Mouse (Mus musculus): ENCODE measurements around the gene Lin52.
"Not testable (repeated sequence)": the region's sequence is repeated elsewhere in the genome, so short reads cannot be mapped to it uniquely, and the experiment has no call there.

The Lin52 gene

GRCm38 (mm10) chr12:84533706-84534486 is 82.7 kb downstream of the Lin52 start:
- DNase-seq (ENCODE audit: extremely low read depth, low read depth, low spot score) = no peak

- not testable (repeated sequence) for DNase-seq (ENCODE audit: extremely low read depth, low read depth, low spot score)
These were observed 88.3 kb downstream of the Lin52 start for GRCm38 (mm10) chr12:84539537-84539936.

GRCm38 (mm10) chr12:84541391-84541958 is 90.3 kb downstream of the Lin52 start:
- DNase-seq (ENCODE audit: extremely low read depth, low read depth, low spot score) = no peak

GRCm38 (mm10) chr12:84546028-84546427 is 94.8 kb downstream of the Lin52 start:
- DNase-seq (ENCODE audit: extremely low read depth, low read depth, low spot score) = no peak

- no peak for DNase-seq (ENCODE audit: extremely low read depth, low read depth, low spot score)
These were observed 95.4 kb downstream of the Lin52 start for GRCm38 (mm10) chr12:84546577-84547085.

GRCm38 (mm10) chr12:84548251-84548650 is 97.0 kb downstream of the Lin52 start:
- no peak for DNase-seq (ENCODE audit: extremely low read depth, low read depth, low spot score)

GRCm38 (mm10) chr12:84555218-84555617 is 104.0 kb downstream of the Lin52 start:
- DNase-seq (ENCODE audit: extremely low read depth, low read depth, low spot score) = no peak

GRCm38 (mm10) chr12:84562558-84562957 is 111.3 kb downstream of the Lin52 start:
- no peak for DNase-seq (ENCODE audit: extremely low read depth, low read depth, low spot score)

- no peak for DNase-seq (ENCODE audit: extremely low read depth, low read depth, low spot score)
These were observed 116.4 kb downstream of the Lin52 start for GRCm38 (mm10) chr12:84567576-84567975.

GRCm38 (mm10) chr12:84569336-84569970 is 118.2 kb downstream of the Lin52 start, which contains the start of gene Vsx2:
Gene Vsx2 (plus strand): TSS chr12:84569762.
- DNase-seq (ENCODE audit: extremely low read depth, low read depth, low spot score) = no peak

GRCm38 (mm10) chr12:84569976-84570693 is 118.9 kb downstream of the Lin52 start:
- no peak for DNase-seq (ENCODE audit: extremely low read depth, low read depth, low spot score)

- DNase-seq (ENCODE audit: extremely low read depth, low read depth, low spot score) = no peak
These were observed 119.6 kb downstream of the Lin52 start for GRCm38 (mm10) chr12:84570694-84571415.

- DNase-seq (ENCODE audit: extremely low read depth, low read depth, low spot score) = no peak
These were observed 120.5 kb downstream of the Lin52 start for GRCm38 (mm10) chr12:84571466-84572340.

GRCm38 (mm10) chr12:84572341-84572720 is 121.1 kb downstream of the Lin52 start:
- DNase-seq (ENCODE audit: extremely low read depth, low read depth, low spot score) = no peak

- DNase-seq (ENCODE audit: extremely low read depth, low read depth, low spot score) = no peak
These were observed 121.9 kb downstream of the Lin52 start for GRCm38 (mm10) chr12:84573094-84573493.

- DNase-seq (ENCODE audit: extremely low read depth, low read depth, low spot score) = no peak
These were observed 126.7 kb downstream of the Lin52 start for GRCm38 (mm10) chr12:84577768-84578439.

GRCm38 (mm10) chr12:84578440-84578770 is 127.2 kb downstream of the Lin52 start:
- DNase-seq (ENCODE audit: extremely low read depth, low read depth, low spot score) = no peak

- no peak for DNase-seq (ENCODE audit: extremely low read depth, low read depth, low spot score)
These were observed 130.1 kb downstream of the Lin52 start for GRCm38 (mm10) chr12:84581285-84581684.
